Mouse (Mus musculus) heart, postnatal 25 days (tissue): ENCODE measurements around the gene Ndufb8. TPM values are rescaled to one million over a fixed set of nuclear protein-coding genes. Genes with fewer than 3 reads are reported as not detected.

Experiments used
- DNase-seq: peaks from one replicate; pipeline ENCODE4 v3.0.0; 2022; ENCODE audit warnings: low spot score
- intact Hi-C: fragments of 180-260 bp; cut with DNase I; formaldehyde crosslinking; loops from one replicate; pipeline ENCODE4 v1.15.1; 2025
- total RNA-seq, 2 experiments: library from RNA; stranded (reverse); gene quantifications; 2 replicates each; pipeline ENCODE4 v1.2.3; 2021

Gene Ndufb8
- total RNA-seq, 2 experiments from 2014 or later: 2,025 to 2,150 TPM

GRCm38 (mm10) chr19:44542694-44543178 is 12.5 kb downstream of the Ndufb8 start:
- intact Hi-C loops: loop anchor here (5.0 to 10.0 kb wide), 2 partner anchors 65 to 298 kb away; no protein-coding TSS in a partner anchor
- DNase-seq: no peak

- intact Hi-C loops: loop anchor here (5.0 kb wide), 1 partner anchor 165 kb away; no protein-coding TSS in a partner anchor
- no peak for DNase-seq
Measured at GRCm38 (mm10) chr19:44537416-44537815, 17.8 kb downstream of the Ndufb8 start.

GRCm38 (mm10) chr19:44535376-44535775 is 19.9 kb downstream of the Ndufb8 start:
- DNase-seq: no peak
- intact Hi-C loops: loop anchor here (5.0 kb wide), 1 partner anchor 163 kb away; no protein-coding TSS in a partner anchor

GRCm38 (mm10) chr19:44530018-44530417 is 25.2 kb downstream of the Ndufb8 start:
- no peak for DNase-seq
- intact Hi-C loops: no loop called here

- intact Hi-C loops: no loop called here
- no peak for DNase-seq
Measured at GRCm38 (mm10) chr19:44525551-44526205, 29.6 kb downstream of the Ndufb8 start.

- intact Hi-C loops: no loop called here
- peak; percentile 63 for DNase-seq
Measured at GRCm38 (mm10) chr19:44519152-44519551, 36.1 kb downstream of the Ndufb8 start.

GRCm38 (mm10) chr19:44517996-44518768 is 37.1 kb downstream of the Ndufb8 start:
- intact Hi-C loops: no loop called here
- no peak for DNase-seq

GRCm38 (mm10) chr19:44515769-44516168 is 39.5 kb downstream of the Ndufb8 start:
- intact Hi-C loops: no loop called here

GRCm38 (mm10) chr19:44514521-44515451 is 40.5 kb downstream of the Ndufb8 start:
- no peak for DNase-seq
- intact Hi-C loops: no loop called here

More at GRCm38 (mm10) chr19:44515769-44516168, 39.5 kb downstream of the Ndufb8 start:
- DNase-seq: no peak

- intact Hi-C loops: no loop called here
- no peak for DNase-seq
Measured at GRCm38 (mm10) chr19:44513921-44514482, 41.2 kb downstream of the Ndufb8 start.

GRCm38 (mm10) chr19:44513054-44513833 is 42.0 kb downstream of the Ndufb8 start:
- no peak for DNase-seq
- intact Hi-C loops: no loop called here

- DNase-seq: no peak
- intact Hi-C loops: no loop called here
Measured at GRCm38 (mm10) chr19:44512601-44513000, 42.6 kb downstream of the Ndufb8 start.

GRCm38 (mm10) chr19:44511451-44512231 is 43.6 kb downstream of the Ndufb8 start:
- intact Hi-C loops: no loop called here
- DNase-seq: no peak

GRCm38 (mm10) chr19:44510534-44511175 is 44.6 kb downstream of the Ndufb8 start:
- no peak for DNase-seq
- intact Hi-C loops: no loop called here

- intact Hi-C loops: no loop called here
- DNase-seq: no peak
Measured at GRCm38 (mm10) chr19:44502741-44503140, 52.5 kb downstream of the Ndufb8 start.

- intact Hi-C loops: no loop called here
- no peak for DNase-seq
Measured at GRCm38 (mm10) chr19:44501925-44502324, 53.3 kb downstream of the Ndufb8 start.

GRCm38 (mm10) chr19:44500240-44500639 is 55.0 kb downstream of the Ndufb8 start:
- intact Hi-C loops: no loop called here
- no peak for DNase-seq

GRCm38 (mm10) chr19:44498936-44499335 is 56.3 kb downstream of the Ndufb8 start:
- intact Hi-C loops: no loop called here
- no peak for DNase-seq
